Mouse (Mus musculus) ZHBTc4 (cell line): Measurements from ENCODE around the gene Nbas.

Source experiments
- DNase-seq: peaks from one replicate; pipeline ENCODE4 v3.0.0-alpha.2; 2011; ENCODE audit warnings: low read depth, low spot score

The Nbas gene

GRCm38 (mm10) chr12:13615661-13616060 is 346.7 kb downstream of the Nbas start:
- no peak for DNase-seq

GRCm38 (mm10) chr12:13622150-13622822 is 353.4 kb downstream of the Nbas start:
- no peak for DNase-seq

- DNase-seq = peak; percentile 56
Measured at GRCm38 (mm10) chr12:13626803-13627706, 358.1 kb downstream of the Nbas start.
